Mouse (Mus musculus): ENCODE results near the gene Slc4a4.
A peak's percentile ranks its signal among the peaks of the same experiment; 100 is the strongest.

Gene Slc4a4

GRCm38 (mm10) chr5:89090131-89090530 is 203.5 kb downstream of the Slc4a4 start:
- no peak for DNase-seq

DNA sequence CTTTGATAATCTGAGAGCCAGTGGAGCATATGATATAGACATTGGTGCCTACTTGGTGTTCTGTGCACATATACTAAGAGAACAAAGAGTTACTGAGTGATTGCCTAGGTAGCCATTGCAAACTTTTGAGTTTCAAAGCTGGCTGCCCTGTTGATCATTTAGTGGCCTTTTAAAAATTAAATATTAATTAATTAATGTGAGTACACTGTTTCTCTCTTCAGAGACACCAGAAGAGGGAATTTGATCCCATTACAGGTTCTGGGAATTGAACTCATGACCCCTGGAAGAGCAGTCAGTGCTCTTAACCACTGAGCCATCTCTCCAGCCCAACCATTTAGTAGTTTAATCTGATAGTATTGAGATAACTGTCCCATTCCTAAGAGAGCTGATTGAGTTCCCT is 209.8 kb downstream of the Slc4a4 start:
- DNase-seq, result no peak

GRCm38 (mm10) chr5:89097291-89097690 is 210.7 kb downstream of the Slc4a4 start:
- no peak for DNase-seq

- no peak for DNase-seq
Measured at GRCm38 (mm10) chr5:89098121-89098520, 211.5 kb downstream of the Slc4a4 start.

GRCm38 (mm10) chr5:89099886-89100285 is 213.3 kb downstream of the Slc4a4 start:
- no peak for DNase-seq

- no peak for DNase-seq
Measured at GRCm38 (mm10) chr5:89102560-89102959, 215.9 kb downstream of the Slc4a4 start.

- no peak for DNase-seq
Measured at GRCm38 (mm10) chr5:89105346-89105745, 218.7 kb downstream of the Slc4a4 start.

GRCm38 (mm10) chr5:89106217-89106616 is 219.6 kb downstream of the Slc4a4 start:
- no peak for DNase-seq

DNA sequence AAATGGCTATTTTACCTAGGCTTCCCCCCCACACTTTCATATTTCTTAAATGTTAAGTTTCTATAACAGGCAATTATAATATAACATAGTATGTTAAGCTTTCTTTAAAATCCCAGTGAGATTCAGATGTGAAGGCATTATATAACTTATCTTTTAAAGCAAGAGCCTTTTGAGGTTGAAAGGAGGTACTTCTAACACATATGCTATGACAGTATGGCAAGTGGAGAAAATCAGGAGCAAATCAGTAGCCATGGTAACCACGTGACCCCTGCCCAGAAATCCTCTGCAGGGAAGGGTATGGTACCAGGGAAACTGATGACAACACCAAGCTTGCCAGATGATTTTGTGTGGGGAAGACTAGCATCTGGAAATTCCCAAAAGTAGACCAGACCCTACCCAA is 222.2 kb downstream of the Slc4a4 start:
- DNase-seq, result no peak

DNA sequence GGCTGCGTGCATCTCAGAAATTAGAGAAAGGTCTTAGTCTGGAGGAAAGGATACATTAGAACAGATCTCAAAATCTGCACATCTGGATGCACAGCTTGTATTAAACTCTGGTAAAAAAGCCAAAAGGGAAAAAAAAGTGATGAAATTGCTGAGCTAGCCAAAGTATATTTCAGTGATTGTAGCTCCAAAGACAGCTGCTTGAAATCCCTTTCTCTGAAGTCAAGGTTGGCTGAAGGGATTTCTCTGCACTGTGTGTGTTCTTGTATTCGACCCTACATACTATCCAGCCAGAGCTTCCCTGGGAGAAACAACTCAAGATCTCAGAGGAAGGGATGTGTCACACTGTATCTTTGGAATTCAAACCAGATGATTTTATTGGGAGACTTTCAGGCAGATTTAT is 223.2 kb downstream of the Slc4a4 start:
- DNase-seq, result no peak

GRCm38 (mm10) chr5:89111987-89112386 is 225.4 kb downstream of the Slc4a4 start:
- peak; percentile 82 for DNase-seq

DNA sequence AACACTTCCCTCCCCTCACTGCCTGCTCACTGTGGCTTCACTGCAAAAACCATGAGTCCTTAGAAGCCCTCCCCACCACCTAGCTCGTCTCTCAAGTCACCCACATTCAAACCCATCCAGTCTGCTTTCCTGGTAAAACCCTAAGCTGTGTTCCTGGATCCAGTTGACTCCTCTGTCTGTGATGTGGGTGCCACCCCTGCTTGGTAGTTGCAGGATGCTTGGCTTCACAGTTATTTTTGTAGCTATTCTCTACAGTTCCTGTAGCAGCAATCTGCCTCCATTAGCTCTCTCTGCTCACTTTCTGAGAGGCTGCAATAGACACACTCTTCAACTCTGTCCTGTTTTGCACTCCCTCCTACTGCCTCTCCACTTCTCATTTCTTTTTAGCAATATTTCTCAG is 234.3 kb downstream of the Slc4a4 start:
- no peak for DNase-seq

- DNase-seq, result no peak
Measured at GRCm38 (mm10) chr5:89123270-89123903, 236.8 kb downstream of the Slc4a4 start.

DNA sequence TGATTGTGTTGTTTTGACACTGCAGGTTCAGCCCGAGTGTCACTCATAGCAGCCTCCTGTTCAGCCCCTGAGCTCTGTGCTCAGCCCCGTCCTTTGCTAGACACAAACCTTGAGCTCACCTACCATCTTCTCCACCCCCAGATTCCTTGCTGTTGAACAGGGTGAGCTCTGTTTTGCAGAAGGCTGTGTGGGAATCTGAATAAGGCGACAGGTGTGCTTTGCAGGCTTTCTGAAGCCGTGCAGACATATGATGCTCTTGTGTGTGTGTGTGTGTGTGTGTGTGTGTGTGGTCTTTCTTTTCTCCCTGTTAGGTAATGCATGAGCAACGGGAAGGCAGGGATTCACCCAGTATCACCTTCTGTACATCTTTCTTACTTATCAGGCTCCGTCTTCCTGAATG is 241.6 kb downstream of the Slc4a4 start:
- no peak for DNase-seq

GRCm38 (mm10) chr5:89135776-89136175 is 249.2 kb downstream of the Slc4a4 start:
- peak; percentile 81 for DNase-seq

DNA sequence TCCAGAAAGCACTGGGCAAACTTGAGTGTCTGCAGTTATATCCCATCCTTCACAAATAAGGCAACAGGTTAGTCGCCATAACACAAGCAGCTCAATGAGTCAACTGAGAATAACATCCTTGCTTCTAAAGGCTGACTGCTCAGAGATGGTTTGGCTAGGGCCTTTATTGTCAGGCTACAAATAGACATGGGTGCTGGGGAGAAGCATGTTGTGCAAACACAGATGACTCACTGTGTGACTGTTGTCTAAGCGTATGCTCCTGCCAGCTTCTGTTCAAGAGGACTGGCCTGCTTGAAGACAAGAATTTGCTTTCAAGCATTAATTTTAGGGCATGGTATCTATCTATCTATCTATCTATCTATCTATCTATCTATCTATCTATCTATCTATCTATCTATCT is 253.5 kb downstream of the Slc4a4 start:
- DNase-seq, result no peak

DNA sequence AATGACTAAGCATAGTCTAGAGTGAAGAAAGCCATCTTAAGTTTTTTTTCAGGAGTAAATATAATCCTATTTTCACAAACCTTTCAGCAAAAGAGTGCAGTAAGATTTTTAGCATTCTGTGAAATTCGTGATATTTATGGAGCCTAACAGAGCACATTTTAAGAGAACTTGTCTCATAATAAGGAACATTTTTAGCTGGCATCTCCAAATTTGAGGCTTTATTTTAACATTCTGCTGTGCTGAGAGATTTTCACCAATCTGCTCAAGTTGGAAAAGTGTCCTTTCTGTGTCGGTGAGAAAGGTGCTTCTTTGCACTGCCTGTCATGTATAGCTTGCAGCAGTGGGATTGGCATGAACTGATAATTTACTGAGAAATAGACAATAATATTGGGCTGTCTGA is 255.1 kb downstream of the Slc4a4 start:
- DNase-seq, result no peak

DNA sequence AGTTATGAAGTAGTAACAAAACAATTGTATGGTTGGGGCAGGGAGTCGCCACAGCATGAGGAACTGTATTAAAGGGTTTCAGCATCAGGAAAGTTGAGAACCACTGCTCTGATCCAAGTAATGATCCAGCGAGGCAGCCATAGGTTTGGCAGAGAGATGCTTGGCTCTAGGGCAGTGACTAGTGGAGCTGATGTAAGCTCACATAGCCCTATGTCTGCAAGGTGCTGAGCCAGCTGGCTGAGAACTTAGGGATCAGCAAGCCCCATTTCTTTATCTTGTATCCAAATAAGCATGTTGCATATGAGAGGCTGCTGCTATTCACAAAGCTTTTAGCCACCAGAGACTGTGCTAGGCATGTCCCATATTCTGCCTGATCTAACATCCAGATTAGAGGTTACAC is 259.7 kb downstream of the Slc4a4 start:
- no peak for DNase-seq

DNA sequence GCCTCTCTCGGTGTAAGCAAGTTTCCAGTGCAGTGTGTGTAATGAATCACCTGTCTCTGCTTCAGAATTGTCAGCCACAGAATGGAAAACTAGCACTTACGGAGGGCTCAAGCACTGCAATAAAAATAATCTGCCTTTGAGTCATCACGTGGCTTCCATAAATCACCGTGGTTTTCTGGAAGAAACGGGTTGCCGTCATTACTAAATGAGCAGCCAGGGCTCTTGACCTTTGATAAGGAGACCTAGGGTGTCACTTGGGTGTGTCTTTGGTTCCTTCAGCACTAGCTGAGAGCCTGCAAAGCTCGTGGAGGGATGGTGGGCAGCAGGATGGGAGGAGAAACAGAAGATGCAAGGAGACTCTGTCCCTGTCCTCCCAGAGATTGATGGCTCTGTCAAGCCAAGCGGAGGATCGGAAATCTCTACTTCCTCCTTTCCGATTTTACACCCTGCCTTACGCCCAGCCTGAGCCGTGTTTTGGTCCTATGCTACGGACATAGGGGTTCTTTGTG is 260.7 kb downstream of the Slc4a4 start:
- no peak for DNase-seq

DNA sequence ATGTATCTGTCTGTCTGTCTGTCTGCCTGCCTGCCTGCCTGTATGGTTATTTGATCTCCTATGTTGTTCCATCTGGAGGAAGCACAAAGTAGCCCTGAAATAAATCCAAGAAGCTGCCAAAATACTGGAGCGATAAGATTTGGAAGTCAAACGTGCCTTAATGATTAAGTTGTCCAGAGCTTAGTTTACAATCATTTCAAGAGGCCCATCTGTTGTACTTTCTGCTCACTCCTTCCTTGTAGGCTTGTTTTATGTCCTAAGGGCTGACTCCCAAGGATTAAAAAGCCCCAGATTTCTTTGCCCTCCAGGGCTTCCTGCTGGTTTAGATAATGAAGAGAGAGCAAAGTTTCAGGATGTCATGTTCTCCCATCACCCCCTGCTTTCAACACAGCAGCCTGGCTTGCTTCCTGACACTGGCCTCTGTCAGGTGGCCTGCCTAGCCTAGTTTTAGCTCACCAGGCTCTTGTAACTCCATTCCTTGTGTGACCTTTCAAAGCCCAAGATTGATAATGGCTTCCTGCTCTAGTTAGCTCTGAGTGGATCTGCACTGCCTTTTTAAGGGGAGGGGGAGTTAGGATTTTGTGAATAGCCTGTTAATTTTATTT is 262.9 kb downstream of the Slc4a4 start:
- peak; percentile 24 for DNase-seq

DNA sequence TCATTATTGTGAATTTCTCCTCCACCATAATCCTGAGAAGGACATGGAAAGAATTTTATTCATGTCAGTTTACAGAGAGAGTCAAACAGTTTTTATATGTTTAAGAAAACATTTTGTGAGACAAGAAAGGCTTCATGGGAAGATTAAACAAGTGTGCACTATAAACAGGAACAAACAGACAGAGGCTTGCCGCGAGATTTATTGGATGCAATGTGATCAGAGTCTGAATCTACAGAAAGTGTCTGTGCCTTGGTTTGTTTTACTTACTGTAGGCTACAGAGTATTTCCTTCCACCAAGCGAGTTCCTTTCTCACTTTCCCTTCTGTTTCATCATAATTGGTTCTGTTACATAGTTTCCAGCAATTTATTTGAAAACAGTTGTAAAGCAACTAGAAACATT is 264.5 kb downstream of the Slc4a4 start:
- DNase-seq, result no peak

DNA sequence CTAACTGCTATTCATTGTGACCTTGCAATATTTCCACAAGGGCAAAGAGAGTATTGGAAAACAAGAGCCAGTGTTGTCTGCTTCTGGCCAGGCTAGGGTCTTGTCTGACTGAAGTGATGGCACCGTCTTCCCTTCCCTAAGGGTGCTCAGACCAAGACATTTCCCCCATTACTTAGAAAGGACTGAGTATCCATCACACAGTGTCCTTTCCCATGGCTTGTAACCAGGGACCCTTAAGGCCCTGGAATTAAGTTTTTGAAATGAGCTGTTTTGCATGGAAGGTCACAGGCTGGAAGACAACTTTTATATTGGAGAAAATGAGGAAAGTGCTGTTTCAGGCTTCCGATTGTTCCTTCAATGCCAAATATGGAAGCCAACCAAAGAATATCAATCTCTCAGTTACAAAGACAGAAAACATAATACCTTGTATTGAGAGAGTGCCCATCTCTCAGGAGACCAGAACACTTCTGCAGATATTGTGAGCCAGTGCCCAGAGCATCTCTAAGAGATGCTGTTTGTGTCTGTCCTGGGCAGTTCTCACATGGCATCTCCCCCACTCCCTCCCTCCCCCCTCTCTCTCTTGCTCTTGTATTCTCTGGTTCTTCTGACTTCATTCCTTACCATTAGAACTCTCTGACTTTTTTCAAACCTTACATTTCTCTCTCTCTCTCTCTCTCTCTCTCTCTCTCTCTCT is 284.6 kb downstream of the Slc4a4 start:
- peak; percentile 27 for DNase-seq

- DNase-seq, result no peak
Measured at GRCm38 (mm10) chr5:89190063-89190462, 303.4 kb downstream of the Slc4a4 start.

GRCm38 (mm10) chr5:89194654-89195053 is 308.0 kb downstream of the Slc4a4 start:
- no peak for DNase-seq
